Mouse (Mus musculus): ENCODE measurements at regions not wholly inside any gene's neighbourhood (a gene's known extent, or its start where the extent isn't known, plus 50 kb on each side); places are given as distances from the start of the nearest gene placed in this dataset.
"Not testable (repeated sequence)": the region's sequence is repeated elsewhere in the genome, so short reads cannot be mapped to it uniquely, and the experiment has no call there.

GRCm38 (mm10) chr12:114047991-114048390, 504.3 kb downstream of the Adam6a start:
- ATAC-seq (ENCODE audit: insufficient number of reproducible peaks, low FRiP score, low TSS enrichment, low read depth); H3K9me3 ChIP-seq (ENCODE audit: control insufficient read depth, low read length); H3K4me1 ChIP-seq (ENCODE audit: control insufficient read depth, insufficient read depth, low read length); DNase-seq (ENCODE audit: low spot score); H3K27ac ChIP-seq (replicated peaks; ENCODE audit: low read depth, low read length); H3K9ac ChIP-seq (ENCODE audit: low read length); H3K36me3 ChIP-seq (ENCODE audit: control insufficient read depth, insufficient read depth, low read length); H3K4me3 ChIP-seq (ENCODE audit: low read depth, low read length); H3K27me3 ChIP-seq (ENCODE audit: control insufficient read depth, insufficient read depth, low read length); H3K4me2 ChIP-seq (ENCODE audit: low read depth, severe bottlenecking): not testable (repeated sequence)
- 65% methylated on average over 8 of the region's 8 CpGs for WGBS

GRCm38 (mm10) chr12:114053341-114053740, 509.6 kb downstream of the Adam6a start:
- ATAC-seq (ENCODE audit: insufficient number of reproducible peaks, low FRiP score, low TSS enrichment, low read depth) (no peak), DNase-seq (ENCODE audit: low spot score) (no peak)
- H3K27me3 ChIP-seq (ENCODE audit: control insufficient read depth, insufficient read depth, low read length), result no peaks in the 10 kb centered on the region
- H3K4me1 ChIP-seq (ENCODE audit: control insufficient read depth, insufficient read depth, low read length), result no peaks in the 10 kb centered on the region
- H3K27ac ChIP-seq (replicated peaks; ENCODE audit: low read depth, low read length), result no peak overlapping the region
- no peak overlapping the region for H3K4me2 ChIP-seq (ENCODE audit: low read depth, severe bottlenecking)
- H3K36me3 ChIP-seq (ENCODE audit: control insufficient read depth, insufficient read depth, low read length), result no peaks in the 10 kb centered on the region
- H3K9me3 ChIP-seq (ENCODE audit: control insufficient read depth, low read length), result no peaks in the 10 kb centered on the region
- WGBS, result 99% methylated on average over 2 of the region's 2 CpGs
- H3K4me3 ChIP-seq (ENCODE audit: low read depth, low read length), result no peak overlapping the region
- H3K9ac ChIP-seq (ENCODE audit: low read length), result no peak overlapping the region

GRCm38 (mm10) chr12:114059615-114060014, 515.9 kb downstream of the Adam6a start:
- WGBS, result 73% methylated on average over 3 of the region's 3 CpGs
- H3K27me3 ChIP-seq (ENCODE audit: control insufficient read depth, insufficient read depth, low read length), result no peaks in the 10 kb centered on the region
- H3K9ac ChIP-seq (ENCODE audit: low read length), result no peak overlapping the region
- DNase-seq (ENCODE audit: low spot score) (no peak), ATAC-seq (ENCODE audit: insufficient number of reproducible peaks, low FRiP score, low TSS enrichment, low read depth) (no peak)
- no peaks in the 10 kb centered on the region for H3K4me1 ChIP-seq (ENCODE audit: control insufficient read depth, insufficient read depth, low read length)
- H3K4me2 ChIP-seq (ENCODE audit: low read depth, severe bottlenecking), result no peak overlapping the region
- no peak overlapping the region for H3K4me3 ChIP-seq (ENCODE audit: low read depth, low read length)
- H3K36me3 ChIP-seq (ENCODE audit: control insufficient read depth, insufficient read depth, low read length), result no peaks in the 10 kb centered on the region
- H3K9me3 ChIP-seq (ENCODE audit: control insufficient read depth, low read length), result no peaks in the 10 kb centered on the region
- no peak overlapping the region for H3K27ac ChIP-seq (replicated peaks; ENCODE audit: low read depth, low read length)

- no peak overlapping the region for H3K9ac ChIP-seq (ENCODE audit: low read length)
- DNase-seq (ENCODE audit: low spot score), result no peak
- no peak overlapping the region for H3K4me2 ChIP-seq (ENCODE audit: low read depth, severe bottlenecking)
- H3K36me3 ChIP-seq (ENCODE audit: control insufficient read depth, insufficient read depth, low read length), result no peaks in the 10 kb centered on the region
- no peaks in the 10 kb centered on the region for H3K27me3 ChIP-seq (ENCODE audit: control insufficient read depth, insufficient read depth, low read length)
- ATAC-seq (ENCODE audit: insufficient number of reproducible peaks, low FRiP score, low TSS enrichment, low read depth), result no peak
- H3K4me1 ChIP-seq (ENCODE audit: control insufficient read depth, insufficient read depth, low read length), result no peaks in the 10 kb centered on the region
- no peaks in the 10 kb centered on the region for H3K9me3 ChIP-seq (ENCODE audit: control insufficient read depth, low read length)
- H3K4me3 ChIP-seq (ENCODE audit: low read depth, low read length), result no peak overlapping the region
- no peak overlapping the region for H3K27ac ChIP-seq (replicated peaks; ENCODE audit: low read depth, low read length)
These were observed 523.5 kb downstream of the Adam6a start for GRCm38 (mm10) chr12:114067166-114067565.

GRCm38 (mm10) chr12:114108731-114109130, 565.0 kb downstream of the Adam6a start:
- H3K36me3 ChIP-seq (ENCODE audit: control insufficient read depth, insufficient read depth, low read length); H3K27ac ChIP-seq (replicated peaks; ENCODE audit: low read depth, low read length); H3K4me2 ChIP-seq (ENCODE audit: low read depth, severe bottlenecking); H3K9ac ChIP-seq (ENCODE audit: low read length); DNase-seq (ENCODE audit: low spot score); H3K27me3 ChIP-seq (ENCODE audit: control insufficient read depth, insufficient read depth, low read length); ATAC-seq (ENCODE audit: insufficient number of reproducible peaks, low FRiP score, low TSS enrichment, low read depth); H3K4me1 ChIP-seq (ENCODE audit: control insufficient read depth, insufficient read depth, low read length); H3K9me3 ChIP-seq (ENCODE audit: control insufficient read depth, low read length); H3K4me3 ChIP-seq (ENCODE audit: low read depth, low read length): not testable (repeated sequence)
- WGBS, result 82% methylated on average over 4 of the region's 4 CpGs

- Histone ChIP-seq H3K4me1 (ENCODE audit: control insufficient read depth, insufficient read depth, low read length) (no peaks in the 10 kb centered on the region), H3K4me2 (ENCODE audit: low read depth, severe bottlenecking) (no peak overlapping the region), H3K4me3 (ENCODE audit: low read depth, low read length) (no peak overlapping the region), H3K9ac (ENCODE audit: low read length) (no peak overlapping the region), H3K27ac (replicated peaks; ENCODE audit: low read depth, low read length) (no peak overlapping the region), H3K27me3 (ENCODE audit: control insufficient read depth, insufficient read depth, low read length) (no peaks in the 10 kb centered on the region), H3K36me3 (ENCODE audit: control insufficient read depth, insufficient read depth, low read length) (no peaks in the 10 kb centered on the region), H3K9me3 (ENCODE audit: control insufficient read depth, low read length) (peaks cover 3% of the 10 kb centered on the region; the same call in 1 of the 2 replicates)
- 75% methylated on average over 1 of the region's 1 CpGs for WGBS
- DNase-seq (ENCODE audit: low spot score) (no peak), ATAC-seq (ENCODE audit: insufficient number of reproducible peaks, low FRiP score, low TSS enrichment, low read depth) (no peak)
These were observed 591.2 kb downstream of the Adam6a start for GRCm38 (mm10) chr12:114134897-114135296.

- DNase-seq (ENCODE audit: low spot score), result no peak
- 89% methylated on average over 4 of the region's 4 CpGs for WGBS
- Histone ChIP-seq H3K4me2 (ENCODE audit: low read depth, severe bottlenecking) (no peak overlapping the region), H3K9me3 (ENCODE audit: control insufficient read depth, low read length) (0 out of 2 replicates have a peak, but pooled peaks cover 5% of the 10 kb centered on the region), H3K36me3 (ENCODE audit: control insufficient read depth, insufficient read depth, low read length) (no peaks in the 10 kb centered on the region), H3K9ac (ENCODE audit: low read length) (no peak overlapping the region), H3K4me3 (ENCODE audit: low read depth, low read length) (no peak overlapping the region), H3K27ac (replicated peaks; ENCODE audit: low read depth, low read length) (no peak overlapping the region), H3K27me3 (ENCODE audit: control insufficient read depth, insufficient read depth, low read length) (no peaks in the 10 kb centered on the region), H3K4me1 (ENCODE audit: control insufficient read depth, insufficient read depth, low read length) (no peaks in the 10 kb centered on the region)
- ATAC-seq (ENCODE audit: insufficient number of reproducible peaks, low FRiP score, low TSS enrichment, low read depth), result no peak
These were observed 605.1 kb downstream of the Adam6a start for GRCm38 (mm10) chr12:114148779-114149178.

GRCm38 (mm10) chr12:114172305-114172704, 628.6 kb downstream of the Adam6a start:
- Histone ChIP-seq H3K4me1 (ENCODE audit: control insufficient read depth, insufficient read depth, low read length) (no peaks in the 10 kb centered on the region), H3K9ac (ENCODE audit: low read length) (no peak overlapping the region), H3K4me2 (ENCODE audit: low read depth, severe bottlenecking) (no peak overlapping the region), H3K36me3 (ENCODE audit: control insufficient read depth, insufficient read depth, low read length) (no peaks in the 10 kb centered on the region), H3K27me3 (ENCODE audit: control insufficient read depth, insufficient read depth, low read length) (no peaks in the 10 kb centered on the region), H3K27ac (replicated peaks; ENCODE audit: low read depth, low read length) (no peak overlapping the region), H3K9me3 (ENCODE audit: control insufficient read depth, low read length) (no peaks in the 10 kb centered on the region), H3K4me3 (ENCODE audit: low read depth, low read length) (no peak overlapping the region)
- no peak for ATAC-seq (ENCODE audit: insufficient number of reproducible peaks, low FRiP score, low TSS enrichment, low read depth)
- DNase-seq (ENCODE audit: low spot score), result no peak
- 79% methylated on average over 2 of the region's 2 CpGs for WGBS

- no peak overlapping the region for H3K4me2 ChIP-seq (ENCODE audit: low read depth, severe bottlenecking)
- H3K27ac ChIP-seq (replicated peaks; ENCODE audit: low read depth, low read length), result no peak overlapping the region
- peaks cover 8% of the 10 kb centered on the region; the same call in 1 of the 2 replicates for H3K9me3 ChIP-seq (ENCODE audit: control insufficient read depth, low read length)
- H3K4me1 ChIP-seq (ENCODE audit: control insufficient read depth, insufficient read depth, low read length), result no peaks in the 10 kb centered on the region
- DNase-seq (ENCODE audit: low spot score), result no peak
- H3K9ac ChIP-seq (ENCODE audit: low read length), result no peak overlapping the region
- H3K4me3 ChIP-seq (ENCODE audit: low read depth, low read length), result no peak overlapping the region
- 72% methylated on average over 1 of the region's 1 CpGs for WGBS
- H3K36me3 ChIP-seq (ENCODE audit: control insufficient read depth, insufficient read depth, low read length), result no peaks in the 10 kb centered on the region
- no peaks in the 10 kb centered on the region for H3K27me3 ChIP-seq (ENCODE audit: control insufficient read depth, insufficient read depth, low read length)
- ATAC-seq (ENCODE audit: insufficient number of reproducible peaks, low FRiP score, low TSS enrichment, low read depth), result no peak
These were observed 655.8 kb downstream of the Adam6a start for GRCm38 (mm10) chr12:114199521-114199920.
